Mouse (Mus musculus): ENCODE data around the gene Il1f8. TPM values are rescaled to one million over a fixed set of nuclear protein-coding genes. Genes with fewer than 3 reads are reported as not detected.
A peak's percentile ranks its signal among the peaks of the same experiment; 100 is the strongest.
"Not testable (repeated sequence)": the region's sequence is repeated elsewhere in the genome, so short reads cannot be mapped to it uniquely, and the experiment has no call there.

The Il1f8 gene
- not detected in 2 replicates for polyA plus RNA-seq (2014; fragmentation: Nextera tagmentation; extraction: Ambion mirVana)

- ATAC-seq (replicated peaks; ENCODE audit: low FRiP score) (no peak), DNase-seq (ENCODE audit: low spot score) (no peak)
These were observed at the start of gene Il1f8 for GRCm38 (mm10) chr2:24152861-24153260. Gene Il1f8, plus strand, starts transcription at chr2:24153161.

GRCm38 (mm10) chr2:24103619-24104289 lies 49.2 kb upstream of the Il1f8 start:
- no peaks in the 10 kb centered on the region for H3K4me1 ChIP-seq (replicated peaks; ENCODE audit: control insufficient read depth, insufficient read depth, low read length)
- no peak overlapping the region for H3K4me2 ChIP-seq
- H3K27ac ChIP-seq (ENCODE audit: low read depth, low read length), result no peak overlapping the region
- H3K27me3 ChIP-seq (replicated peaks; ENCODE audit: control insufficient read depth, insufficient read depth, low read length), result no peaks in the 10 kb centered on the region
- DNase-seq (ENCODE audit: low spot score) (no peak), ATAC-seq (replicated peaks; ENCODE audit: low FRiP score) (no peak)
- no peaks in the 10 kb centered on the region for H3K36me3 ChIP-seq (ENCODE audit: control insufficient read depth, insufficient read depth, low read length)
- H3K4me3 ChIP-seq (ENCODE audit: low read depth, low read length), result no peak overlapping the region
- no peaks in the 10 kb centered on the region for H3K9me3 ChIP-seq (ENCODE audit: control insufficient read depth, low read length)
- H3K9ac ChIP-seq (ENCODE audit: low read depth, low read length), result no peak overlapping the region
- 57% methylated on average over 4 of the region's 4 CpGs for WGBS

More at GRCm38 (mm10) chr2:24152861-24153260, at the start of gene Il1f8:
- no peaks in the 10 kb centered on the region for H3K27me3 ChIP-seq (replicated peaks; ENCODE audit: control insufficient read depth, insufficient read depth, low read length)
- H3K4me2 ChIP-seq, result no peak within 1 kb of the TSS
- H3K9me3 ChIP-seq (ENCODE audit: control insufficient read depth, low read length), result no peaks in the 10 kb centered on the region
- no peak within 1 kb of the TSS for H3K4me3 ChIP-seq (ENCODE audit: low read depth, low read length)
- no peaks in the 10 kb centered on the region for H3K4me1 ChIP-seq (replicated peaks; ENCODE audit: control insufficient read depth, insufficient read depth, low read length)
- H3K9ac ChIP-seq (ENCODE audit: low read depth, low read length), result no peak within 1 kb of the TSS
- no peaks in the 10 kb centered on the region for H3K36me3 ChIP-seq (ENCODE audit: control insufficient read depth, insufficient read depth, low read length)
- no peak within 1 kb of the TSS for H3K27ac ChIP-seq (ENCODE audit: low read depth, low read length)
- WGBS, result 56% methylated on average over 2 of the region's 2 CpGs

- no peaks in the 10 kb centered on the region for H3K9me3 ChIP-seq (ENCODE audit: control insufficient read depth, low read length)
- no peak for ATAC-seq (replicated peaks; ENCODE audit: low FRiP score)
These were observed 43.9 kb upstream of the Il1f8 start for GRCm38 (mm10) chr2:24109085-24109484.

GRCm38 (mm10) chr2:24134373-24134772 lies 18.6 kb upstream of the Il1f8 start:
- Histone ChIP-seq H3K4me2 (no peak overlapping the region), H3K27me3 (replicated peaks; ENCODE audit: control insufficient read depth, insufficient read depth, low read length) (no peaks in the 10 kb centered on the region), H3K9me3 (ENCODE audit: control insufficient read depth, low read length) (no peaks in the 10 kb centered on the region), H3K9ac (ENCODE audit: low read depth, low read length) (no peak overlapping the region), H3K27ac (ENCODE audit: low read depth, low read length) (no peak overlapping the region), H3K4me1 (replicated peaks; ENCODE audit: control insufficient read depth, insufficient read depth, low read length) (no peaks in the 10 kb centered on the region), H3K4me3 (ENCODE audit: low read depth, low read length) (no peak overlapping the region), H3K36me3 (ENCODE audit: control insufficient read depth, insufficient read depth, low read length) (no peaks in the 10 kb centered on the region)
- WGBS, result 74% methylated on average over 1 of the region's 1 CpGs
- no peak for DNase-seq (ENCODE audit: low spot score)
- ATAC-seq (replicated peaks; ENCODE audit: low FRiP score), result no peak

More at GRCm38 (mm10) chr2:24109085-24109484, 43.9 kb upstream of the Il1f8 start:
- Histone ChIP-seq H3K9ac (ENCODE audit: low read depth, low read length) (no peak overlapping the region), H3K4me2 (no peak overlapping the region), H3K4me3 (ENCODE audit: low read depth, low read length) (no peak overlapping the region), H3K27ac (ENCODE audit: low read depth, low read length) (no peak overlapping the region), H3K27me3 (replicated peaks; ENCODE audit: control insufficient read depth, insufficient read depth, low read length) (no peaks in the 10 kb centered on the region), H3K4me1 (replicated peaks; ENCODE audit: control insufficient read depth, insufficient read depth, low read length) (no peaks in the 10 kb centered on the region), H3K36me3 (ENCODE audit: control insufficient read depth, insufficient read depth, low read length) (no peaks in the 10 kb centered on the region)
- DNase-seq (ENCODE audit: low spot score), result no peak

GRCm38 (mm10) chr2:24181683-24182331 lies 28.8 kb downstream of the Il1f8 start:
- H3K4me2 ChIP-seq; H3K36me3 ChIP-seq (ENCODE audit: control insufficient read depth, insufficient read depth, low read length); H3K4me3 ChIP-seq (ENCODE audit: low read depth, low read length); H3K27ac ChIP-seq (ENCODE audit: low read depth, low read length); H3K4me1 ChIP-seq (replicated peaks; ENCODE audit: control insufficient read depth, insufficient read depth, low read length); H3K9ac ChIP-seq (ENCODE audit: low read depth, low read length); H3K27me3 ChIP-seq (replicated peaks; ENCODE audit: control insufficient read depth, insufficient read depth, low read length); H3K9me3 ChIP-seq (ENCODE audit: control insufficient read depth, low read length): not testable (repeated sequence)
- DNase-seq (ENCODE audit: low spot score) (peak; percentile 30), ATAC-seq (replicated peaks; ENCODE audit: low FRiP score) (0 out of 2 replicates have a peak, but pooled peaks have one; percentile 62)
- WGBS, result 20% methylated on average over 14 of the region's 14 CpGs

- H3K27ac ChIP-seq (ENCODE audit: low read depth, low read length); ATAC-seq (replicated peaks; ENCODE audit: low FRiP score); DNase-seq (ENCODE audit: low spot score); H3K4me1 ChIP-seq (replicated peaks; ENCODE audit: control insufficient read depth, insufficient read depth, low read length); H3K4me2 ChIP-seq; H3K36me3 ChIP-seq (ENCODE audit: control insufficient read depth, insufficient read depth, low read length); H3K27me3 ChIP-seq (replicated peaks; ENCODE audit: control insufficient read depth, insufficient read depth, low read length); H3K9me3 ChIP-seq (ENCODE audit: control insufficient read depth, low read length); H3K4me3 ChIP-seq (ENCODE audit: low read depth, low read length); H3K9ac ChIP-seq (ENCODE audit: low read depth, low read length): not testable (repeated sequence)
- 61% methylated on average over 13 of the region's 13 CpGs for WGBS
These were observed 29.6 kb downstream of the Il1f8 start for GRCm38 (mm10) chr2:24182423-24183147.

- H3K4me2 ChIP-seq; H3K4me3 ChIP-seq (ENCODE audit: low read depth, low read length); DNase-seq (ENCODE audit: low spot score); H3K9ac ChIP-seq (ENCODE audit: low read depth, low read length); H3K27ac ChIP-seq (ENCODE audit: low read depth, low read length); H3K36me3 ChIP-seq (ENCODE audit: control insufficient read depth, insufficient read depth, low read length); H3K9me3 ChIP-seq (ENCODE audit: control insufficient read depth, low read length); H3K4me1 ChIP-seq (replicated peaks; ENCODE audit: control insufficient read depth, insufficient read depth, low read length); H3K27me3 ChIP-seq (replicated peaks; ENCODE audit: control insufficient read depth, insufficient read depth, low read length); ATAC-seq (replicated peaks; ENCODE audit: low FRiP score): not testable (repeated sequence)
These were observed 31.1 kb downstream of the Il1f8 start for GRCm38 (mm10) chr2:24184092-24184491.

- Histone ChIP-seq H3K4me3 (ENCODE audit: low read depth, low read length) (no peak within 1 kb of the TSS), H3K27ac (ENCODE audit: low read depth, low read length) (no peak within 1 kb of the TSS), H3K4me2 (no peak within 1 kb of the TSS), H3K27me3 (replicated peaks; ENCODE audit: control insufficient read depth, insufficient read depth, low read length) (no peaks in the 10 kb centered on the region), H3K4me1 (replicated peaks; ENCODE audit: control insufficient read depth, insufficient read depth, low read length) (no peaks in the 10 kb centered on the region), H3K9ac (ENCODE audit: low read depth, low read length) (no peak within 1 kb of the TSS), H3K36me3 (ENCODE audit: control insufficient read depth, insufficient read depth, low read length) (no peaks in the 10 kb centered on the region), H3K9me3 (ENCODE audit: control insufficient read depth, low read length) (no peaks in the 10 kb centered on the region)
- 90% methylated on average over 1 of the region's 1 CpGs for WGBS
- DNase-seq (ENCODE audit: low spot score) (no peak), ATAC-seq (replicated peaks; ENCODE audit: low FRiP score) (no peak)
These were observed 33.2 kb downstream of the Il1f8 start, which contains the start of gene Il1f9 for GRCm38 (mm10) chr2:24186176-24186575. Gene Il1f9, plus strand, starts transcription at chr2:24186476.
